ENCODE assay signal across 17 mouse cellular contexts in genomic region chr1:167690138-167690710, GRCm38 (mm10). TPM values are rescaled to one million over a fixed set of nuclear protein-coding genes. Genes with fewer than 3 reads are reported as not detected.
DNase-seq lines count a peak whose midpoint lies in the region; ATAC-seq and TF ChIP-seq lines count a peak whose summit lies in the region.
"Had no signal": no experiment of that assay in that cellular context is flagged by ENCODE, and none has a peak within 500 bp of the region (broad histone marks: within the 10 kb centered on the region; RNA-seq: fewer than 3 reads in every experiment).

No protein-coding gene starts in this region.

- peak; percentile 30 to 34 for DNase-seq in cerebellum, postnatal 10 days
- DNase-seq in cerebellum, postnatal 4 days (ENCODE audit: low spot score in 2 of 2): no peak
- peak; percentile 47 for DNase-seq in embryo, embryonic 10.5 days (ENCODE audit: low spot score)
- DNase-seq in hindbrain, embryonic 10.5 days (ENCODE audit: low spot score): peak; percentile 48
- peak; percentile 95 for DNase-seq in midbrain, embryonic 11.5 days (ENCODE audit: low spot score, missing footprints)
- no peak for DNase-seq in gastrocnemius, postnatal 14 days
- DNase-seq in c-Kit-positive CD71-positive TER-119-positive erythroid progenitor cells, embryonic 14.5 days (ENCODE audit: low spot score): no peak
- DNase-seq in thymus, adult 2 months: no peak
- DNase-seq: adrenal gland, postnatal 10 days; cerebellum, postnatal 36 days; gastrocnemius, postnatal 10 days; kidney, postnatal 10 days; liver, embryonic 13.5 days; lung, postnatal 36 days had no signal

- peaks cover 38% of the 10 kb centered on the region for H3K4me1 ChIP-seq in hindbrain, embryonic 10.5 days (replicated peaks)
- H3K4me1 ChIP-seq in midbrain, embryonic 11.5 days (ENCODE audit: control insufficient read depth, insufficient read depth, low read length): peaks cover 11% of the 10 kb centered on the region
- 0 out of 2 replicates have a peak, but pooled peaks cover 3% of the 10 kb centered on the region for H3K4me1 ChIP-seq in thymus, adult 2 months (replicated peaks; ENCODE audit: control insufficient read depth, insufficient read depth, low read length)

- ATAC-seq in midbrain, embryonic 11.5 days (ENCODE audit: low FRiP score): no peak
- ATAC-seq: inflammation-experienced regulatory T-cells, adult 6 months had no signal

- TF ChIP-seq POLR2A in thymus, adult 2 months (IDR thresholded peaks at IDR 0.05; ENCODE audit: control insufficient read depth, extremely low read depth, insufficient read depth, low read length, poor library complexity): no peak

- no peaks in the 10 kb centered on the region for H3K36me3 ChIP-seq in hindbrain, embryonic 10.5 days
- H3K36me3 ChIP-seq in midbrain, embryonic 11.5 days (ENCODE audit: control insufficient read depth, insufficient read depth, low read length): no peaks in the 10 kb centered on the region
- H3K36me3 ChIP-seq in thymus, adult 2 months (ENCODE audit: control insufficient read depth, insufficient read depth, low read length): no peaks in the 10 kb centered on the region
- H3K36me3 ChIP-seq: heart, embryonic 12.5 days; liver, embryonic 13.5 days had no signal

- intact Hi-C loops in gastrocnemius, postnatal 14 days (cut with DNase I; ENCODE audit: low total_unique reads): no loop called here

- TF ChIP-seq CTCF in thymus, adult 2 months (IDR thresholded peaks at IDR 0.05; ENCODE audit: borderline replicate concordance, control insufficient read depth, extremely low read depth, insufficient read depth, low read length, poor library complexity): no peak

- peaks cover 98% of the 10 kb centered on the region for H3K27me3 ChIP-seq in hindbrain, embryonic 10.5 days (ENCODE audit: insufficient read depth, poor library complexity, severe bottlenecking)
- peaks cover 81% of the 10 kb centered on the region for H3K27me3 ChIP-seq in midbrain, embryonic 11.5 days (ENCODE audit: control insufficient read depth, insufficient read depth, low read length)
- peaks cover 20% of the 10 kb centered on the region for H3K27me3 ChIP-seq in thymus, adult 2 months (ENCODE audit: control insufficient read depth, insufficient read depth, low read length)

- under 1% methylated on average over 17 of the region's 17 CpGs for WGBS in hindbrain, embryonic 10.5 days
- WGBS in midbrain, embryonic 11.5 days: under 1% methylated on average over 17 of the region's 17 CpGs
- 10% methylated on average over 17 of the region's 17 CpGs for WGBS in thymus, adult 2 months

- no peaks in the 10 kb centered on the region for H3K9me3 ChIP-seq in hindbrain, embryonic 10.5 days
- H3K9me3 ChIP-seq in midbrain, embryonic 11.5 days (ENCODE audit: control insufficient read depth, low read length): no peaks in the 10 kb centered on the region
- H3K9me3 ChIP-seq: heart, embryonic 12.5 days; liver, embryonic 13.5 days had no signal

- peak overlapping the region; percentile 61 for H3K4me3 ChIP-seq in hindbrain, embryonic 10.5 days
- peak overlapping the region; percentile 49 for H3K4me3 ChIP-seq in midbrain, embryonic 11.5 days (ENCODE audit: low read depth, low read length)
- no peak overlapping the region for H3K4me3 ChIP-seq in thymus, adult 2 months (ENCODE audit: control insufficient read depth, insufficient read depth, low read length)
- H3K4me3 ChIP-seq: liver, embryonic 13.5 days had no signal

- peak overlapping the region; percentile 17; the same call in 1 of the 2 replicates for H3K9ac ChIP-seq in midbrain, embryonic 11.5 days (ENCODE audit: low read length)
- H3K9ac ChIP-seq: heart, embryonic 12.5 days; liver, embryonic 13.5 days had no signal

- H3K27ac ChIP-seq in hindbrain, embryonic 10.5 days: peak overlapping the region; percentile 53; the same call in 1 of the 2 replicates
- H3K27ac ChIP-seq in midbrain, embryonic 11.5 days (ENCODE audit: low read depth, low read length): peak overlapping the region; percentile 1
- H3K27ac ChIP-seq in thymus, adult 2 months (ENCODE audit: control insufficient read depth, insufficient read depth, low read length): no peak overlapping the region
- H3K27ac ChIP-seq: liver, embryonic 13.5 days had no signal

- no peak overlapping the region; the same call in 1 of the 2 replicates for H3K4me2 ChIP-seq in midbrain, embryonic 11.5 days
- H3K4me2 ChIP-seq: liver, embryonic 13.5 days had no signal

RNA-seq across cellular contexts. Expression of gene Lmx1a, which starts 1.2 kb away (rescaled TPM):
- 11.5 and 16.9 TPM in 2 replicates for polyA plus RNA-seq in hindbrain, embryonic 10.5 days (2016; fragmentation: Nextera tagmentation; extraction: Ambion mirVana)
- polyA plus RNA-seq in midbrain, embryonic 11.5 days (2014; fragmentation: Nextera tagmentation; extraction: Ambion mirVana): 16.5 and 18.7 TPM in 2 replicates
- total RNA-seq in gastrocnemius, postnatal 14 days (2021): under 1 TPM; 0.24 to 0.74 TPM
- 0.13 and 0.18 TPM in 2 replicates for polyA plus RNA-seq in thymus, adult 2 months (2012; rRNA removed)
- total RNA-seq: left cerebral cortex, adult 8-10 months had no signal

Comparison
In these comparisons a context has a peak if more than half of its experiments do, and no peak if none do; other contexts are left out.
1. DNase-seq: peak in cerebellum, postnatal 10 days (2 of 2), embryo, embryonic 10.5 days (single experiment), hindbrain, embryonic 10.5 days (single experiment) and midbrain, embryonic 11.5 days (single experiment); none in cerebellum, postnatal 4 days (0 of 2), gastrocnemius, postnatal 14 days (single experiment), c-Kit-positive CD71-positive TER-119-positive erythroid progenitor cells, embryonic 14.5 days (single experiment) and thymus, adult 2 months (single experiment).
2. RNA of gene Lmx1a, which starts 1.2 kb away (polyA plus RNA-seq): 16.5 to 18.7 TPM in midbrain, embryonic 11.5 days and 11.5 to 16.9 TPM in hindbrain, embryonic 10.5 days; 0.13 to 0.18 TPM in thymus, adult 2 months; every median in the first group is over 10 times any median in the second.